Comparison of ENCODE assay signal across 17 mouse cellular contexts in the genomic region with DNA sequence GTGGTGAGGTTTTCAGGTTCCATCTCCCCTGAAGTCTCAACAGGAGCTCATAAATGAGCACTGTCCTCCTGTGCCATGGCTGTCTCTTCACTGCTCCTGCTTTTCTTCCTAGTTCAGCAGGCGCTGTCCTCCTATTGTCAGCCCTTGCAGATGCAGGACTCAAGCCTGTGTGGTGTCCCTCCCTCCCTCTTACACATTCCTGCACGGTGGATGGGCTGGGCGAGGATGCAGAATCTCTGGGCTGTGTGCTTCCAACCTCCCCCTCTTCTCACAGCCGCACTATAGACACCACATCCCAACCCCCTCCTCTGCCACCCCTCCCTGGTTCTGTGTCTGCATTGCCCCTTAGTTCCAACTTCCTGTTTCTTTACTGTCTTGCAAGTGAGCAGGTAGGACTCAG.
DNase-seq lines count a peak whose midpoint lies in the region; ATAC-seq and TF ChIP-seq lines count a peak whose summit lies in the region.
"Had no signal": no experiment of that assay in that cellular context is flagged by ENCODE, and none has a peak within 500 bp of the region (broad histone marks: within the 10 kb centered on the region; RNA-seq: fewer than 3 reads in every experiment).

No protein-coding gene starts in this region.

- 35% methylated on average over 4 of the region's 4 CpGs for WGBS in forebrain, embryonic 15.5 days
- 30% methylated on average over 4 of the region's 4 CpGs for whole genome bisulfite sequencing in forebrain, embryonic 11.5 days
- WGBS in lung, embryonic 15.5 days: 31% methylated on average over 4 of the region's 4 CpGs
- WGBS in lung, adult 2 months: 50% methylated on average over 4 of the region's 4 CpGs
- WGBS in embryonic facial prominence, embryonic 11.5 days: 21% methylated on average over 4 of the region's 4 CpGs
- WGBS in limb, embryonic 10.5 days: 26% methylated on average over 4 of the region's 4 CpGs

- no peak overlapping the region for H3K4me3 ChIP-seq in forebrain, embryonic 15.5 days
- no peak overlapping the region for H3K4me3 ChIP-seq in forebrain, embryonic 11.5 days (ENCODE audit: low read depth, low read length)
- no peak overlapping the region for H3K4me3 ChIP-seq in lung, embryonic 15.5 days
- no peak overlapping the region for H3K4me3 ChIP-seq in lung, adult 2 months (replicated peaks; ENCODE audit: extremely low read depth, low read depth, low read length)
- no peak overlapping the region for H3K4me3 ChIP-seq in embryonic facial prominence, embryonic 11.5 days (ENCODE audit: low read depth, low read length)
- H3K4me3 ChIP-seq in limb, embryonic 10.5 days: no peak overlapping the region
- H3K4me3 ChIP-seq: liver, embryonic 12.5 days had no signal

- ATAC-seq in forebrain, embryonic 15.5 days (replicated peaks): peak; percentile 51; the same call in 1 of the 2 replicates
- ATAC-seq in forebrain, embryonic 11.5 days (replicated peaks; ENCODE audit: low FRiP score): no peak
- ATAC-seq in lung, embryonic 15.5 days (ENCODE audit: borderline replicate concordance, extremely low read depth, low FRiP score, low TSS enrichment): peak; percentile 42
- ATAC-seq in embryonic facial prominence, embryonic 11.5 days (replicated peaks; ENCODE audit: insufficient number of reproducible peaks, low FRiP score, low TSS enrichment, low read depth): peak; percentile 87
- ATAC-seq: liver, embryonic 12.5 days had no signal

- no peak for TF ChIP-seq POLR2A in lung, adult 2 months (IDR thresholded peaks at IDR 0.05; ENCODE audit: borderline replicate concordance, extremely low read depth, low read depth, low read length)

- no peaks in the 10 kb centered on the region for H3K36me3 ChIP-seq in forebrain, embryonic 15.5 days
- H3K36me3 ChIP-seq in forebrain, embryonic 11.5 days (ENCODE audit: control insufficient read depth, insufficient read depth, low read length): no peaks in the 10 kb centered on the region
- H3K36me3 ChIP-seq in lung, embryonic 15.5 days: no peaks in the 10 kb centered on the region
- no peaks in the 10 kb centered on the region for H3K36me3 ChIP-seq in embryonic facial prominence, embryonic 11.5 days (replicated peaks; ENCODE audit: control insufficient read depth, insufficient read depth, low read depth, low read length)
- H3K36me3 ChIP-seq in limb, embryonic 10.5 days: no peaks in the 10 kb centered on the region
- H3K36me3 ChIP-seq: liver, embryonic 12.5 days had no signal

- no peak for TF ChIP-seq CTCF in lung, adult 2 months (IDR thresholded peaks at IDR 0.05; ENCODE audit: insufficient read depth, low read length)

- no peak for DNase-seq in forebrain, embryonic 11.5 days (ENCODE audit: low spot score)
- no peak for DNase-seq in lung, adult 2 months
- no peak for DNase-seq in embryonic facial prominence, embryonic 11.5 days (ENCODE audit: low spot score)
- no peak for DNase-seq in limb, embryonic 10.5 days (ENCODE audit: low spot score)
- no peak for DNase-seq in urinary bladder, postnatal 10 days (ENCODE audit: low spot score)
- DNase-seq in urinary bladder, adult 2 months (ENCODE audit: low spot score): no peak
- DNase-seq: adrenal gland, adult 8-10 months; B cell, adult 2 months; heart, adult 18-20 months; heart, postnatal 10 days; kidney, adult 2 months; layer of hippocampus, adult 9-11 months; right cerebral cortex, postnatal 14 days; thymus, adult 2 months had no signal

- no peak overlapping the region for H3K27ac ChIP-seq in forebrain, embryonic 15.5 days (replicated peaks)
- H3K27ac ChIP-seq in forebrain, embryonic 11.5 days (ENCODE audit: low read depth, low read length): no peak overlapping the region
- no peak overlapping the region for H3K27ac ChIP-seq in lung, embryonic 15.5 days
- H3K27ac ChIP-seq in embryonic facial prominence, embryonic 11.5 days (replicated peaks; ENCODE audit: low read depth, low read length): no peak overlapping the region
- peak overlapping the region; percentile 85 for H3K27ac ChIP-seq in limb, embryonic 10.5 days
- H3K27ac ChIP-seq: liver, embryonic 12.5 days had no signal

- 0 out of 2 replicates have a peak, but pooled peaks cover 4% of the 10 kb centered on the region for H3K4me1 ChIP-seq in forebrain, embryonic 15.5 days
- H3K4me1 ChIP-seq in forebrain, embryonic 11.5 days (replicated peaks; ENCODE audit: control insufficient read depth, insufficient read depth, low read length): no peaks in the 10 kb centered on the region
- 0 out of 2 replicates have a peak, but pooled peaks cover 3% of the 10 kb centered on the region for H3K4me1 ChIP-seq in lung, embryonic 15.5 days
- H3K4me1 ChIP-seq in lung, adult 2 months (ENCODE audit: control insufficient read depth, insufficient read depth, low read length): no peaks in the 10 kb centered on the region
- 0 out of 2 replicates have a peak, but pooled peaks cover 3% of the 10 kb centered on the region for H3K4me1 ChIP-seq in embryonic facial prominence, embryonic 11.5 days (ENCODE audit: control insufficient read depth, insufficient read depth, low read length)
- H3K4me1 ChIP-seq in limb, embryonic 10.5 days: peaks cover 54% of the 10 kb centered on the region
- H3K4me1 ChIP-seq: liver, embryonic 12.5 days had no signal

- H3K27me3 ChIP-seq in forebrain, embryonic 15.5 days: no peaks in the 10 kb centered on the region
- H3K27me3 ChIP-seq in forebrain, embryonic 11.5 days (ENCODE audit: control insufficient read depth, insufficient read depth, low read length): no peaks in the 10 kb centered on the region
- H3K27me3 ChIP-seq in lung, embryonic 15.5 days: no peaks in the 10 kb centered on the region
- no peaks in the 10 kb centered on the region for H3K27me3 ChIP-seq in embryonic facial prominence, embryonic 11.5 days (ENCODE audit: control insufficient read depth, insufficient read depth, low read length)
- H3K27me3 ChIP-seq in limb, embryonic 10.5 days (ENCODE audit: low read depth, poor library complexity, severe bottlenecking): no peaks in the 10 kb centered on the region
- H3K27me3 ChIP-seq: liver, embryonic 12.5 days had no signal

- no peak overlapping the region for H3K9ac ChIP-seq in forebrain, embryonic 15.5 days (replicated peaks)
- no peak overlapping the region for H3K9ac ChIP-seq in forebrain, embryonic 11.5 days (ENCODE audit: low read length)
- H3K9ac ChIP-seq in lung, embryonic 15.5 days: no peak overlapping the region
- no peak overlapping the region; the same call in 1 of the 2 replicates for H3K9ac ChIP-seq in embryonic facial prominence, embryonic 11.5 days (replicated peaks; ENCODE audit: low read length)
- H3K9ac ChIP-seq: liver, embryonic 12.5 days had no signal

- H3K4me2 ChIP-seq in forebrain, embryonic 15.5 days (replicated peaks): no peak overlapping the region
- H3K4me2 ChIP-seq in forebrain, embryonic 11.5 days (ENCODE audit: low read depth, low read length, severe bottlenecking): no peak overlapping the region
- H3K4me2 ChIP-seq in lung, embryonic 15.5 days: no peak overlapping the region
- no peak overlapping the region for H3K4me2 ChIP-seq in embryonic facial prominence, embryonic 11.5 days (ENCODE audit: low read depth, low read length)
- H3K4me2 ChIP-seq: liver, embryonic 12.5 days had no signal

- no peaks in the 10 kb centered on the region for H3K9me3 ChIP-seq in forebrain, embryonic 15.5 days
- H3K9me3 ChIP-seq in forebrain, embryonic 11.5 days (ENCODE audit: control insufficient read depth, low read length): no peaks in the 10 kb centered on the region
- H3K9me3 ChIP-seq in lung, embryonic 15.5 days: no peaks in the 10 kb centered on the region
- no peaks in the 10 kb centered on the region for H3K9me3 ChIP-seq in embryonic facial prominence, embryonic 11.5 days (replicated peaks; ENCODE audit: control insufficient read depth, low read length)
- no peaks in the 10 kb centered on the region for H3K9me3 ChIP-seq in limb, embryonic 10.5 days (replicated peaks)
- H3K9me3 ChIP-seq: liver, embryonic 12.5 days had no signal
